Mouse (Mus musculus) common myeloid progenitor, adult 5-6 weeks (primary cell): ENCODE measurements around the gene Senp1. TPM values are rescaled to one million over a fixed set of nuclear protein-coding genes. Genes with fewer than 3 reads are reported as not detected.

Experiments used
- total RNA-seq: library from RNA; stranded (forward); fragments of 200-1000, 187-1606 nt; gene quantifications from 2 replicates; pipeline ENCODE4 v1.2.3, GENCODE M21; 2017

Senp1 gene
- total RNA-seq, 1 experiment from 2014 or later: 56.1 TPM

Other genes with a start within 250 kb of the Senp1 start
- 22.2 and 30.7 TPM in 2 replicates for gene Hdac7, start 249.2 kb downstream of the Senp1 start, total RNA-seq
- gene Vdr, start 183.1 kb downstream of the Senp1 start, total RNA-seq: 3.0 and 3.5 TPM in 2 replicates
- gene Tmem106c, start 129.5 kb downstream of the Senp1 start, total RNA-seq: 26.4 and 40.0 TPM in 2 replicates
- gene Col2a1, start 89.0 kb downstream of the Senp1 start, total RNA-seq: 0.09 TPM in 1 of 2 replicates, not detected in the other
- 33.3 and 42.2 TPM in 2 replicates for gene Pfkm, start 1.2 kb downstream of the Senp1 start, total RNA-seq
- gene Asb8, start 71.9 kb upstream of the Senp1 start, total RNA-seq: 17.7 and 21.9 TPM in 2 replicates
- not detected in 2 replicates for gene Ccdc184, start 73.4 kb upstream of the Senp1 start, total RNA-seq
- not detected in 2 replicates for gene Olfr288, start 101.8 kb upstream of the Senp1 start, total RNA-seq
- not detected in 2 replicates for gene Gm44579, start 127.2 kb upstream of the Senp1 start, total RNA-seq
- not detected in 2 replicates for gene Olfr287, start 127.3 kb upstream of the Senp1 start, total RNA-seq
- gene Olfr286, start 140.7 kb upstream of the Senp1 start, total RNA-seq: not detected in 2 replicates
- gene H1fnt, start 163.5 kb upstream of the Senp1 start, total RNA-seq: not detected in 2 replicates
- gene Zfp641, start 202.4 kb upstream of the Senp1 start, total RNA-seq: not detected in 2 replicates
- gene Olfr285, start 223.6 kb upstream of the Senp1 start, total RNA-seq: not detected in 2 replicates
- gene Olfr284, start 247.2 kb upstream of the Senp1 start, total RNA-seq: not detected in 2 replicates